Mouse (Mus musculus) lung, embryonic 15.5 days (tissue): ENCODE results near the gene Nom1. TPM values are rescaled to one million over a fixed set of nuclear protein-coding genes. Genes with fewer than 3 reads are reported as not detected.
A peak's percentile ranks its signal among the peaks of the same experiment; 100 is the strongest.

Experiments used
- ATAC-seq: fragments of 200-750 bp; cut with Nextera tagmentation; 2 replicates; pipeline ENCODE4 v1.8.0; 2017; ENCODE audit warnings: moderate number of reproducible peaks, borderline replicate concordance; ENCODE audit not compliant: low FRiP score, low TSS enrichment; ENCODE audit errors: extremely low read depth
- H3K27ac ChIP-seq: fragments of 300-500 bp; sonication (generic); 2 replicates; pipeline ENCODE4 v1.5.1; 2015; ENCODE audit warnings: moderate library complexity, mild to moderate bottlenecking, inconsistent platforms
- H3K27me3 ChIP-seq: fragments of 300-500 bp; sonication (generic); 2 replicates; pipeline ENCODE4 v1.6.1; 2015; ENCODE audit warnings: inconsistent platforms
- H3K36me3 ChIP-seq: fragments of 300-500 bp; sonication (generic); 2 replicates; pipeline ENCODE4 v1.6.1; 2015; ENCODE audit warnings: inconsistent platforms
- H3K4me1 ChIP-seq: fragments of 300-500 bp; sonication (generic); 2 replicates; pipeline ENCODE4 v1.6.1; 2015; ENCODE audit warnings: inconsistent platforms
- H3K4me2 ChIP-seq: fragments of 300-500 bp; sonication (generic); 2 replicates; pipeline ENCODE4 v1.6.1; 2015; ENCODE audit warnings: inconsistent platforms, mild to moderate bottlenecking, moderate library complexity
- H3K4me3 ChIP-seq: fragments of 300-500 bp; sonication (generic); 2 replicates; pipeline ENCODE4 v1.5.1; 2015; ENCODE audit warnings: mild to moderate bottlenecking, inconsistent platforms
- H3K9ac ChIP-seq: fragments of 300-500 bp; sonication (generic); 2 replicates; pipeline ENCODE4 v1.6.1; 2015; ENCODE audit warnings: inconsistent platforms
- H3K9me3 ChIP-seq: fragments of 300-500 bp; sonication (generic); 2 replicates; pipeline ENCODE4 v1.6.1; 2016; ENCODE audit warnings: inconsistent platforms
- WGBS: fragments of 180-500 bp; shearing (Covaris S2); methylation state at CpG from one replicate; pipeline ENCODE4 v1.1.7; 2015; 5-methylcytosine and 5-hydroxymethylcytosine counted together
- polyA plus RNA-seq: library from polyadenylated mRNA; unstranded; fragments of >200 nt; fragmentation: Nextera tagmentation; extraction: Ambion mirVana; gene quantifications from 2 replicates; pipeline ENCODE4 v1.2.1, GENCODE M21; 2015

The Nom1 gene
- polyA plus RNA-seq, 1 experiment from 2014 or later = 29.5 TPM

DNA sequence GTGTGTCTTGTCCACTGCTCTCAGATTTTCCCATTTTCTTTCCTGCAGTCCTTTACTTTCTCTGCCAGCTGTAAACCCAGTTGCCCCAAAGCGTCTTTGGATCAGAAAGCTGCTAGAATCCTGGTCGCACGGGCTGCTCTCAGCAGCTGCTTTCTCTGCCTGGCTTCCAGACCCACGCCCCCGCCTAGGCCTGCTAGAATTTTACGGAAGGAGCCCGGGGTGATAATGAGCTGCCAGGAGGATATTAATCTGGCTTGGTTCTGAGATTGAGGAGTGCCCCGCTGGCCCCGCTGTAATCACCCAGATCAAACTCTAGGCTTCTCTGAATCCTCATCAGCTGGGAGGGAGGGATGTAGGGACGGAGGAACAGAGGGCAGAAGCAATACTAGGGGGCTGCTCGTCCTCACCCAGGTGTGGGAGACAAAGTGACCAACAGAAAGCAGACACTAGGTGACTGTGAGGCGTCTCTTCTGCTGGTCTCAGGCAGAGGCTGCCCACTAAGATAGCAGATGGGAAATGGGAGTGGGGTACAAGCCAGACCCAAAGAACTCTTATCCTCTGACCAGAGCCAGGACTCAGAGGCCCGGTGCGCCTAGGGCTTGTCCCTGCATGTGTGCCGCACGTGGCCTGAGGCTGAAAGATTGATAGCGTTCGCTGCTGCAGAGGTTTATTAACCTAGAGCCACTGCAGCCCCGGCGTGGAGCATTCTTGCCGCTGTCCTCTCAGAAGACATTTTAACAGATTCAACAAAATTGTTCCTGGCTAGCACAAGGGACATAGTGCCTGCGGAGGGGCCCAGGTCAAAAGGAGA, 37.6 kb downstream of the Nom1 start:
- Histone ChIP-seq H3K9ac (no peak overlapping the region), H3K4me1 (no peaks in the 10 kb centered on the region), H3K27ac (no peak overlapping the region), H3K36me3 (no peaks in the 10 kb centered on the region), H3K27me3 (peaks cover 98% of the 10 kb centered on the region), H3K4me3 (no peak overlapping the region), H3K9me3 (no peaks in the 10 kb centered on the region), H3K4me2 (no peak overlapping the region)
- ATAC-seq = no peak
- 2% methylated on average over 22 of the region's 22 CpGs for WGBS

DNA sequence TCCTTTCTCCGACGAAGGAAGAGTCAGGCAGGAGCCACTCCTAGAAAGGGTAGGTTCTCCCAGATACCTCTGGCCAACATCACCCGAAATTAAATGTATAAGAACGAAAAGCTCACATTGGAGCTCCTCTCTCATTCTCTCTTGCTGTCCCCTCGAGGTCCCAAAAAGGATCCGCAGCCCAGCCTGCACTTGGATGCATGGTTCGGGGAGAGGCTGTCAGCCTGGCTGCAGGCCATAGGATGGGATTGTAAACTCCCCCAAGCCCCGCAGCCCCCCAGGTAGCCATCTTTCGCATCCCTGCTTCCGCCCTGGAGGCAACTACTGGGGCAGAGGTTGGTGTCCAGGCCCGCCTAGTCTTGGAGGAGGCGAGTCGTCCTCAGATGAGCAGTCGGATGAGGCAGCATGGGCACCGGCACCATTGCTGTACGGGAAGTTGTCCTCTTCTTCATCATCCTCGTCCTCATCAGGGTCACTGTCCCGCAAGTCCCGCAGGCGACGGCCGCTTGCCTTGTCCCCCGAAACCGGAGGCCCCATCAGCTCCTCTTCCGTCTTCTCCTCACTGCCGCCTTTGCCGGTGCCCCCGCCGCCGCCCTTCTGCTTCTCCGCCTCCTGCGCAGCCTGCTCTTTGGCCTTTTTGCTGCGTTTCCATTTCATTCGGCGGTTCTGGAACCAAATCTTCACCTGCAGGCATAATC, 39.2 kb downstream of the Nom1 start:
- H3K4me3 ChIP-seq = no peak overlapping the region
- WGBS = 1% methylated on average over 35 of the region's 35 CpGs
- H3K36me3 ChIP-seq = no peaks in the 10 kb centered on the region
- no peak overlapping the region for H3K27ac ChIP-seq
- H3K27me3 ChIP-seq = peaks cover 100% of the 10 kb centered on the region
- no peak for ATAC-seq
- H3K9ac ChIP-seq = no peak overlapping the region
- H3K4me1 ChIP-seq = peaks cover 15% of the 10 kb centered on the region
- no peaks in the 10 kb centered on the region for H3K9me3 ChIP-seq
- no peak overlapping the region for H3K4me2 ChIP-seq

DNA sequence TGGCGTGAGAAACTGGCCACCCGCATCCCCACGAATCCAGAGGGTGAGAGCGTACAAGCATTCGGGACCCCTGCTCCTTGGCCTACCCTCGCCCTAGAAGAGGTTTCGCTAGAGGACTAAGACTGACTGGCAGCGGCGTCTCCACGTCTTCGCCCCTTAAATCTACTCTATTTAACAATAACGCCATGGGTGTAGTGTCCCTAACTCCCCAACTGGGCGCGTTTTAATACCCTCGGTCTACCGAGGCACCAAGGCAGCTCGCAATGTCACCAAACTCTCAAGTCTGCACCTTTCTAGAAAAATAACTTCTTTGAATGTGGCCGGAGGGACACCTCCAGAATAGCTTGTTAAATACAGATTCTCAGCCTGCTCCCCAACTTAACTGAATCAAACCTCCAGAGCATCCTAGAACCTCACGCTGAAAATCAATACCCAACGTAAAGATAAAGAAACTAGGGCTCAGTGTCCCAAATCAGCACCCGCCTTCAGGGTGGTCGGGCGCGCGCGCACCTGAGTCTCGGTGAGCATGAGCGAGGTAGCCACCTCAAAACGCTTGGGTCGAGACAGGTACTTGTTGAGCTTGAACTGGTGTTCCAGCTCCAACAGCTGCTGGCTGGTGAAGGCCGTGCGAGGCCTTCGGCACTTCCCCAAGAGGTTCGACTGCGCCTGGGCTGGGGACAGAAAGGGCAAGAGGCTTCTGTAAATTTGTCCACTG, 39.9 kb downstream of the Nom1 start:
- 4% methylated on average over 35 of the region's 35 CpGs for WGBS
- ATAC-seq = no peak
- H3K27ac ChIP-seq = no peak overlapping the region
- no peaks in the 10 kb centered on the region for H3K9me3 ChIP-seq
- no peak overlapping the region for H3K9ac ChIP-seq
- no peak overlapping the region for H3K4me3 ChIP-seq
- no peak overlapping the region for H3K4me2 ChIP-seq
- H3K27me3 ChIP-seq = peaks cover 100% of the 10 kb centered on the region
- H3K36me3 ChIP-seq = no peaks in the 10 kb centered on the region
- H3K4me1 ChIP-seq = peaks cover 19% of the 10 kb centered on the region

DNA sequence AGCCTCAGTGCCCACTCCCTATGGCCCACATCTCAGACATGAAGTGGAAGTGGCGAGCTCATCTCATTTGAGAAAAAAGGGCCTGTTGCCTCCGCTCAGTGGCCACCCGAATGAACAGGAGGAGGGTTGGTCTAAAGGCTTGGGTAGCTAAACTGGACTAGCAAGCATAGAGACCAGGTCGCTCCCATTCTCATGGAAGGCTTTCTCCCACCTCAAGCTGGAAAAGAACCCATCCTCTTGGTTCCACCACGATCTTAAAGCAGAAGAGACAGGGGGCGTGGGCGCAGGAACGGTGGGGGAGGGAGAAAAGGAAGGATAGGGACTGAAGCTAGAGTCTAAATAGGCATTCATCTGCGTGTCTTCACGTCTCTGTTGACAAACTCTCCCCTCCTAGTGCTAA, 40.6 kb downstream of the Nom1 start:
- Histone ChIP-seq H3K4me1 (peaks cover 19% of the 10 kb centered on the region), H3K4me3 (no peak overlapping the region), H3K4me2 (no peak overlapping the region), H3K9me3 (no peaks in the 10 kb centered on the region), H3K9ac (no peak overlapping the region), H3K36me3 (no peaks in the 10 kb centered on the region), H3K27ac (no peak overlapping the region), H3K27me3 (peaks cover 100% of the 10 kb centered on the region)
- WGBS = 3% methylated on average over 10 of the region's 10 CpGs
- no peak for ATAC-seq

DNA sequence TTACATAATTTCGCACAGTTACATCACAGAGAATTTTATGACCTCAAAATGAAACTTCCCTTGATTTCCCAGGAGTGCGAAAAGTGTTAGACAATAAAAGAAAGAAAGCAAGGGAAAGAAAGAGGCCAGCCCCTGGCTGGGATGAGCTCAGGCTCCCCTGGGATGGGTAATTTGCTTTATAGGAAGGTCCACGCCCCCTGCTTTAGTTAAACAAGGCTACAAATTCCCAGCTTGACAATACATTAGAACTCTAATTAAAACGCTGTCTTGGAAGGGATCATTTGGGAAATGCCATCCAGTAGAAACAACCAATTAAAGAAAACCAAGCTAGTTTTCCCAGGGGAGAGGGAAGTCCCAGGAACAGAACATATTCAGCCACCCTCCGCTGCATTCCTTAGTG, 41.1 kb downstream of the Nom1 start:
- WGBS = 4% methylated on average over 5 of the region's 5 CpGs
- no peaks in the 10 kb centered on the region for H3K9me3 ChIP-seq

DNA sequence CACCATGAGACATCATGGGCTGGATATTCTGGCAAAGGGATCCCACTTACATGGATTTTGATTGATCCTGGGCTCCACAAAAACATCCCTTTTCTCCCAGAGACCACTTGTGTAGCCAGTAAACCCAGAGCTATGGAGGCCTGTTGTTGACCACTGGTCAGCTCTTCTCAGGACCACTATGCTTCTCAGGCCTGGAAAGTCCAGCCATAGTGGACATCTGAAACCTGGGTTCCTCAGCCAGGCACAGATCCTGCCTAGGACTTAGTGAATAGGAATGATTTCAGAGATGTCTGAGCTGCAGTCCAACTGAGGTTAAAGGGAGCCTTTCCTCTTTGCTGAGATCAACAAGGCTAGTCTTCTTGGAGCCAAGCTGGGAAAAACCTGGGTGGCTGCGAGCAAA, 41.6 kb downstream of the Nom1 start:
- Histone ChIP-seq H3K4me1 (peaks cover 19% of the 10 kb centered on the region), H3K27ac (no peak overlapping the region), H3K36me3 (no peaks in the 10 kb centered on the region), H3K9ac (no peak overlapping the region), H3K27me3 (peaks cover 100% of the 10 kb centered on the region), H3K4me3 (no peak overlapping the region), H3K9me3 (no peaks in the 10 kb centered on the region), H3K4me2 (no peak overlapping the region)
- ATAC-seq = no peak
- 0% methylated on average over 1 of the region's 1 CpGs for WGBS

More for the DNA sequence above, 41.1 kb downstream of the Nom1 start:
- peaks cover 100% of the 10 kb centered on the region for H3K27me3 ChIP-seq
- no peak overlapping the region for H3K4me3 ChIP-seq
- no peak overlapping the region for H3K4me2 ChIP-seq
- ATAC-seq = no peak
- H3K4me1 ChIP-seq = peaks cover 19% of the 10 kb centered on the region
- no peak overlapping the region for H3K9ac ChIP-seq
- H3K27ac ChIP-seq = no peak overlapping the region
- no peaks in the 10 kb centered on the region for H3K36me3 ChIP-seq

DNA sequence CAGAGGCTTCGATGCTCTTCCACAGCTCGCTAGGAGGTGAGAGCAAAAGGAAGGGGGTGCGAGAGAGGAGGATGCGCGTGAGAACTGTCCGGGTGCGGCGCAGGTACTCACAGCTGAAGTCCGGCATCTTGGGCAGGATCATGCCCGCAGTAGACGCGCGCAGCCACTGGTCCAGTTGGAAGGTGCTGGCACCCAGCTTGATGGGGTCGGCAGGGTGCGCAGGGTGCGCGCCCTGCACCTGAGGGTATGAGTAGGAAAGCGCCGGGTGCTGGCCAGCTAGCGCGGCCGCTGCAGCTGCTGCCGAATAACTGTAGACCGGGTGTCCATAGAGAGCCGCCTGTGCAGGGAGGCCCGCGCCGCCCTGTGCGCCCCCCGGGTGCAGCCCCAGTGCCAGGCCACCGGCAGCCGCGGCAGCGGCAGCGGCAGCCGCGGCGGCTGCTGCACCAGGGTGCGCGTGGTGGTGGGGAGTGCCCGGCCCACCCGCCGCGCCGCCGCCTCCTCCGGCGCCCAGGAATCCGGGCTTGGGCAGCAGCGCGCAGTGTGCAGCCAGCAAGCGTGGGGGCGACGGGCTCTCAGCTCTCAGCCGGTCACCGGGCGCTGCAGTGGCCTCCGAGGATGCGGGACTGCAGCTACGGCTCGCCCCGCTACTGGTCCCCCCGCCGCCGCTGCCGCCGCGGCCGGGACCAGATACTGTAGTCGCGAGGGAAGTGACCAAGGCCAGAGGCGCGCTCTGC, 43.2 kb downstream of the Nom1 start:
- WGBS = 1% methylated on average over 55 of the region's 73 CpGs
- peaks cover 100% of the 10 kb centered on the region for H3K27me3 ChIP-seq
- H3K4me1 ChIP-seq = peaks cover 19% of the 10 kb centered on the region
- H3K27ac ChIP-seq = no peak overlapping the region
- H3K4me2 ChIP-seq = peak overlapping the region; percentile 57
- no peak overlapping the region for H3K9ac ChIP-seq
- ATAC-seq = peak; percentile 27; the same call in 1 of the 2 replicates
- no peaks in the 10 kb centered on the region for H3K36me3 ChIP-seq
- H3K4me3 ChIP-seq = peak overlapping the region; percentile 35
- H3K9me3 ChIP-seq = no peaks in the 10 kb centered on the region

DNA sequence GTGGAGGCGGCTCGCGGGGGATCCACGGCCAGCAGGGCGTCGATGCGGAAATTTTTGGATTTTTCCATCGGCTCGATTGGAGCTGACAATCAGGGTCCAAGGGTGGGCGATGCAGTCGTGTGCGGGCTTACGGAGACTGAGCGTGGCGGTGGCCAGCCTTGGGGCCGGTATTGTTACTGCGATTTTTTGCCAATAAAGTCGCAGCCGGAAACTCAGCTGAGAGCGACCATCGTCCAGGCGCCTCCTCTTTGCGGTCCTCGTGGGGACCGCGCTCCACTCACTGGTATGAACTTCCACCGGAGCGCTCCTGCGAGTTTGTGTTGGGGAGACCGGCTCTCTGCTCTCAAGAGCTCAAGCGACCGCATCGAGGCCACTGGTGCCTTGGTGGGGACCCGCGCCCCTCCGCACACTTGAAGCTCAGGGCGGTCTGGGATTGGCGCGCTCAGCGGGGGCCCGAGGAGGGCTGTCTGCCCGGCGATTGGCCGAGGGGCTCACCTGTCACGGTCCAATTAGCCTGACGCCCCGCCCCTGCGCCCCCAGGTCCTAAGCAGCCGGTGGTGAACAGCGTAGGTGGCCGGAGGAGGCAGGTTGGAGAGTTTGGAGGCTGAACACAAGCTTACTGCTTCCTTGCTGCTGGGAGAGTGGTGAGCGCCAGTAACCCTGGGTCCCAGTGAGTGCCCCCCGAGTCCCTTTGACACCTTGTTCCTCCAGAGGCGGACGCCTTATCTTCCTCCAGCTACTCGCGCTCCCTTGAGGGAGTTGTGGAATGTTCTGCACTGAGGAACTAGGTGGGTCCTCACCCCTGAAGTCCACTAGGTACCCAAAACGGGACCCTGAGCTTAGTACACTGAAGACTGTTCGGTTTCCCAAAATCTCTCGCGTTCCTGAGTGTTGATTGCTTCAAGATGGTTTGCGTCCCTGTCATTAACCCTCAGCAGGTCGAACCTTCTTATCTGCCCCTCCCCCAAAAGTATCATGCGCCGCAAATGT, 44.0 kb downstream of the Nom1 start, which contains the start of gene Mnx1:
TSS of gene Mnx1 (minus strand) at position 263 of the 990 bp plus-strand sequence.
- H3K27ac ChIP-seq = no peak within 1 kb of the TSS
- ATAC-seq = peak; percentile 49; the same call in 1 of the 2 replicates
- under 1% methylated on average over 65 of the region's 65 CpGs for WGBS
- H3K9ac ChIP-seq = no peak within 1 kb of the TSS
- peaks cover 100% of the 10 kb centered on the region for H3K27me3 ChIP-seq
- peak within 1 kb of the TSS; percentile 57 for H3K4me2 ChIP-seq
- H3K4me3 ChIP-seq = peak within 1 kb of the TSS; percentile 35
- H3K9me3 ChIP-seq = no peaks in the 10 kb centered on the region
- H3K36me3 ChIP-seq = no peaks in the 10 kb centered on the region
- peaks cover 19% of the 10 kb centered on the region for H3K4me1 ChIP-seq

DNA sequence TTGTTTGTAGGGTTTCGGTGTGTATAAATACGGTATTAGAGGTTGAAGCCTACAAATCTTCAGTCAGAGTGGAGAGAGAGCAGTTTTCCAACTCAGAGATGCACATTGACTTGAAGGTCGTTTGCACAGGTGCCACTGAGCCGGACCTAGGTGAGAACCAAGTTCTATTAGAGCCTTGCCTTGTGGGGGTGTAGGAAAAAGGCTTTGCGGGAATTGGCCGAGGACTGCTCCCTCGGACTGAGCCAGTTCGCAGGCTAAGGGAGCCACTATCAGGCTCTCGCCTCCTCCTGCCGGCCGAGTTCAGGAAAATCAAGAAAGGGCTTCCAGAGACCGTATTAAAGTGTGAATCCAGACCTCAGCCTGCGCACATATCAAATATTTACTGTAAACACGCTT, 44.7 kb downstream of the Nom1 start:
- no peaks in the 10 kb centered on the region for H3K9me3 ChIP-seq
- ATAC-seq = no peak
- no peak overlapping the region for H3K27ac ChIP-seq
- H3K4me3 ChIP-seq = peak overlapping the region; percentile 35; the same call in 1 of the 2 replicates
- peaks cover 100% of the 10 kb centered on the region for H3K27me3 ChIP-seq
- peak overlapping the region; percentile 57; the same call in 1 of the 2 replicates for H3K4me2 ChIP-seq
- no peaks in the 10 kb centered on the region for H3K36me3 ChIP-seq
- peaks cover 19% of the 10 kb centered on the region for H3K4me1 ChIP-seq
- no peak overlapping the region for H3K9ac ChIP-seq
- WGBS = 2% methylated on average over 14 of the region's 14 CpGs

DNA sequence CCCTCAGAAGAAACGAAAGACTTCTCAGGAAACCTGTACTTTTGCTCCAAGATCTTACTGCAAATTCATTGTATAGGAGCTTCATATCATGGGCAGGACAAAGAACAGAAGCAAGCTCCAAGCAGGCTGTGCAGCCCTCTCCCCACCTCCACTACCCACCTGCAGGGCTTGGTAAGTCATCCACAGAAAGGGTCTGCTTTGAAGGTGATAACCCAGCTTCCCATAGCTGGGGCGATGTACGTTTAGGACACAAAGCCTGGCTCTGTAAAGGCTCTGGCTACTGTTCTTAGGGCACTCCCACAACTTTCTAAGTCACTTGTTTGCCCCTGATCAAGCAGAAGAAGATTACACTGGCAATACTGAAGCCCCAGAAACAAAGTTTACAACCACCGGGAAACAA, 49.3 kb downstream of the Nom1 start:
- WGBS = 6% methylated on average over 4 of the region's 4 CpGs
- no peak overlapping the region for H3K4me2 ChIP-seq
- H3K27me3 ChIP-seq = peaks cover 99% of the 10 kb centered on the region
- no peak overlapping the region for H3K27ac ChIP-seq
- no peaks in the 10 kb centered on the region for H3K9me3 ChIP-seq
- no peak overlapping the region for H3K9ac ChIP-seq
- no peak overlapping the region for H3K4me3 ChIP-seq
- H3K4me1 ChIP-seq = peaks cover 3% of the 10 kb centered on the region; the same call in 1 of the 2 replicates
- H3K36me3 ChIP-seq = no peaks in the 10 kb centered on the region
- ATAC-seq = no peak
